Mouse (Mus musculus): ENCODE measurements around the gene Fgl2.
"Not testable (repeated sequence)": the region's sequence is repeated elsewhere in the genome, so short reads cannot be mapped to it uniquely, and the experiment has no call there.

Fgl2 gene

GRCm38 (mm10) chr5:21372493-21373179 is at the start of gene Fgl2:
Gene Fgl2, plus strand, starts transcription at chr5:21372642.
- peak; percentile 73 for DNase-seq (ENCODE audit: extremely low spot score, low spot score)

- DNase-seq (ENCODE audit: extremely low spot score, low spot score), result peak; percentile 54
These were observed 45.9 kb upstream of the Fgl2 start for GRCm38 (mm10) chr5:21326494-21326893.

- no peak for DNase-seq (ENCODE audit: extremely low spot score, low spot score)
These were observed 43.9 kb upstream of the Fgl2 start for GRCm38 (mm10) chr5:21328560-21328959.

GRCm38 (mm10) chr5:21329672-21330665 is 42.5 kb upstream of the Fgl2 start:
- DNase-seq (ENCODE audit: extremely low spot score, low spot score), result no peak

GRCm38 (mm10) chr5:21331656-21332055 is 40.8 kb upstream of the Fgl2 start:
- DNase-seq (ENCODE audit: extremely low spot score, low spot score), result no peak

GRCm38 (mm10) chr5:21332119-21332518 is 40.3 kb upstream of the Fgl2 start:
- no peak for DNase-seq (ENCODE audit: extremely low spot score, low spot score)

- DNase-seq (ENCODE audit: extremely low spot score, low spot score), result not testable (repeated sequence)
These were observed 30.2 kb upstream of the Fgl2 start for GRCm38 (mm10) chr5:21342265-21342664.

GRCm38 (mm10) chr5:21348366-21348765 is 24.1 kb upstream of the Fgl2 start:
- no peak for DNase-seq (ENCODE audit: extremely low spot score, low spot score)

GRCm38 (mm10) chr5:21351678-21352077 is 20.8 kb upstream of the Fgl2 start:
- no peak for DNase-seq (ENCODE audit: extremely low spot score, low spot score)

GRCm38 (mm10) chr5:21358648-21359047 is 13.8 kb upstream of the Fgl2 start:
- no peak for DNase-seq (ENCODE audit: extremely low spot score, low spot score)

- DNase-seq (ENCODE audit: extremely low spot score, low spot score), result no peak
These were observed 9.1 kb upstream of the Fgl2 start for GRCm38 (mm10) chr5:21363343-21363742.

GRCm38 (mm10) chr5:21366338-21367053 is 5.9 kb upstream of the Fgl2 start:
- DNase-seq (ENCODE audit: extremely low spot score, low spot score), result no peak

GRCm38 (mm10) chr5:21367514-21367913 is 4.9 kb upstream of the Fgl2 start:
- DNase-seq (ENCODE audit: extremely low spot score, low spot score), result no peak

- no peak for DNase-seq (ENCODE audit: extremely low spot score, low spot score)
These were observed 2.1 kb upstream of the Fgl2 start for GRCm38 (mm10) chr5:21370218-21370947.

GRCm38 (mm10) chr5:21371920-21372319 is 522 bp upstream of the Fgl2 start:
- DNase-seq (ENCODE audit: extremely low spot score, low spot score), result no peak

- DNase-seq (ENCODE audit: extremely low spot score, low spot score), result no peak
These were observed 707 bp downstream of the Fgl2 start for GRCm38 (mm10) chr5:21373180-21373518.

- no peak for DNase-seq (ENCODE audit: extremely low spot score, low spot score)
These were observed 4.5 kb downstream of the Fgl2 start for GRCm38 (mm10) chr5:21376935-21377334.

- no peak for DNase-seq (ENCODE audit: extremely low spot score, low spot score)
These were observed 6.0 kb downstream of the Fgl2 start for GRCm38 (mm10) chr5:21378397-21378796.

GRCm38 (mm10) chr5:21381986-21382385 is 9.5 kb downstream of the Fgl2 start:
- DNase-seq (ENCODE audit: extremely low spot score, low spot score), result no peak

GRCm38 (mm10) chr5:21382678-21383077 is 10.2 kb downstream of the Fgl2 start:
- no peak for DNase-seq (ENCODE audit: extremely low spot score, low spot score)

All from neural tube, embryonic 10.5 days (tissue).